Mouse (Mus musculus) heart, postnatal 10 days (tissue): ENCODE measurements at regions not wholly inside any gene's neighbourhood (a gene's known extent, or its start where the extent isn't known, plus 50 kb on each side); places are given as distances from the start of the nearest gene placed in this dataset.

ENCODE experiments used
- DNase-seq, 2 experiments: peaks; one replicate each; pipeline ENCODE4 v3.0.0; 2021
- intact Hi-C: fragments of 180-260 bp; cut with DNase I; formaldehyde crosslinking; loops from one replicate; pipeline ENCODE4 v1.15.1; 2025

GRCm38 (mm10) chr10:24433737-24434367 lies 161.4 kb upstream of the Ccn2 start:
- peak in 1 of 2 experiments; percentile 13 for DNase-seq
- intact Hi-C loops, result no loop called here

- DNase-seq, result no peak
- intact Hi-C loops, result no loop called here
Measured at GRCm38 (mm10) chr10:24437177-24437576, 158.1 kb upstream of the Ccn2 start.

DNA sequence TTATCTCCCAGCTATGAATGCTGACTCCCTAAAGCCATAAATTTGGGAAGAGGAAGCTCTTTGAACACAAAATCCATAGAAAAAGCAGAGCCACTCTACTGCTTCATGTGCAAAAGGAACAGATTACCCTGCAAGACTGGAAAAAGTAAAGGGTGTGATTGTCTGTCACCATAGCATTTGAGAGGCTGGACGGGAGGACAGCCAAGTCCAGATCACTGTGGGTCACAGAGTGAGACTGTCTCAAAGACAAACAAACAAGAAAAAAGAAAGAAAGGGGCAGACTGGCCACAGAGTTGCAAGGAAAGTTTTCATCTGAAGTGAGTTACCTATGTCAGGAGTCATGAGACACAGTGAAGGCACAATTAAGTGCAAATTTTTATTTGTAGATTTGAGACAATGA lies 150.7 kb upstream of the Ccn2 start:
- DNase-seq, result peak; percentile 37 to 45
- intact Hi-C loops, result no loop called here

DNA sequence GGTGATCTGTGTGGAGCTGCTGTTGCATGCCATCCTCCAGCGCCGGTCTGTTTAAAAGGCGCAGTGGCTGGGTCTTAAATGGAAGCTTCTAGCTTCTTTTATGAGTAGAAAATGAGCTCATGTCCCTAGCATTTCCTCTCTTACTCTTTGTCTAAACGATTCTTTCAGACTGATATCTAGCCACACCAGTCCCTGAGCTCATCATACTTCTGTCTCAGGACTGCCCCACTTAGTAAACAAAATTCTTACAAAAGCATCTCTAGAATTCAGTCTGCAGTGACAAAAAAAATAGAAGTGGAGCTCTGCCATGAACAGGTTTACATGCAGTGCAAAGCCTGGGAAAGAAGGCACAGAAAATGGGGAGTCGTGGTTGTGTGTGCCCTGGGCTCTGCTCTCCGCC lies 150.2 kb upstream of the Ccn2 start:
- DNase-seq, result peak in 1 of 2 experiments; percentile 23
- intact Hi-C loops, result no loop called here

- intact Hi-C loops, result no loop called here
- no peak for DNase-seq
Measured at GRCm38 (mm10) chr10:24446168-24446567, 149.1 kb upstream of the Ccn2 start.

GRCm38 (mm10) chr10:24447135-24447534 lies 148.1 kb upstream of the Ccn2 start:
- intact Hi-C loops, result no loop called here
- peak; percentile 37 to 56 for DNase-seq

DNA sequence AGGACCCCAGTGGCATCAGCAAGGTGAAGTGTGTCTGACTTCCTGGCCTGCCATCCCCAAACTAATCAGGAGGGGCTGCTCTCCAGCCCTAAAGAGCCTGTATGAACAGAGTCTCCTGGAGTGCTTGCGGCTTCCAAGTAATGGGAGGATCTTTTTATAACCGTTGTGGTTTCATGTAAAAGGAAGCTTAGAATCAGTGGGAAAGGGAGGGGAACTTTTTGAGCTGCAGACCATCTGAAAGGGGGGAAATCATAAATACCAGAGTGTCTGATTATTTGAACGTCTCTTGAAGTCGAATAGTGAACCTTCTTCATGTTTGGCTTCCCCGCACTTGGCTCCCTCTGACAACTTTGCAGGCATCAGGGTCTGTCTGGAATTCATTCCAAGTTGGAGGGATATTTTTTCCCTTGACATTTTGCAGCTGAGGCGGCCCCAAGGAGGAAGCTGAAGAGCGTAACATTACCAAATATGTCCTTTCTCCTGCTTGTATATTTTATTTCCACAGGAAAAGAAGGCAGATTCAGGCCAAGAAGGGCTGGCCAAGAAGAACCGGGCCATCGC lies 147.2 kb upstream of the Ccn2 start:
- peak; percentile 67 to 71 for DNase-seq
- intact Hi-C loops, result no loop called here

- intact Hi-C loops, result no loop called here
- DNase-seq, result peak; percentile 14 to 21
Measured at GRCm38 (mm10) chr10:24453507-24453906, 141.7 kb upstream of the Ccn2 start.

- intact Hi-C loops, result no loop called here
- DNase-seq, result peak; percentile 24 to 28
Measured at GRCm38 (mm10) chr10:24458667-24459066, 136.6 kb upstream of the Ccn2 start.

GRCm38 (mm10) chr10:24463873-24464272 lies 131.4 kb upstream of the Ccn2 start:
- DNase-seq, result no peak
- intact Hi-C loops, result no loop called here

DNA sequence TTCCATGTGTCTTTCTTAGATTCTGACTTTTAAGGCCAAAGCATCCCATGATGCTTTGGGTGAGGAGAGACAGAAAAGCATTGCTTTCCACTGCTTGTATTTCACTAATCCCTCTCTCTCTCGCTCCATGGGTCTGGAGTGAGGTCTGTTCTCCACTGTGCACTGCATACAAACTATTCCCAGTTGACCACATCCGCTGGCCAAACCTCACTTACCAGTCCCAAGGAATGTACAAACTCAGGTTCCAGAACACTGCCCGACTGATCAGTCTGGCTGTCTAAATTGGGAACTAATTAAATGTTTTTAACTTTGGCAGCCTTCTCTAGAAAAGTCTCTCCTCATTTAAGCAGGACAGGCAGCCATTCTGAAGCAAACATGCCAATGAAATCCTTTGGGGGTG lies 130.9 kb upstream of the Ccn2 start:
- no peak for DNase-seq
- intact Hi-C loops, result no loop called here

- intact Hi-C loops, result no loop called here
- no peak for DNase-seq
Measured at GRCm38 (mm10) chr10:24469741-24470140, 125.5 kb upstream of the Ccn2 start.

DNA sequence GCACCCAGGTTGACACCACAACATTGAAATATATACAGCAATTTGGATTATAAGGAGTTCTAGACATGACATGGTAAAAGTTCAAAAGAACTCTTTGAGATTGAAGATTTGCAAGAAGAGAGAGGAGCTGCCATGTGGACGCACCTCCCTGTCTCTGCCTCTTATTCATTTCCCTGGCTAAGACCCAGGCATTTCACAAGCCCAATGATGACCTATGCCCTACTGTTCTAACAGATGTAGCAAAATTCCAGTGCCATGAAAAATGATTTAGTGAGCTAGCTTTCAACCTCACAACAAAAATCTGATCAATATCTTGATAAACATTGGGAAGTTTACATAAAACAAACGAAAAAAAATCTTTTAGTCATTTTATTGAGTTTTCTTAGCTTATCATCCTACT lies 123.7 kb upstream of the Ccn2 start:
- intact Hi-C loops, result no loop called here
- no peak for DNase-seq

GRCm38 (mm10) chr10:24476288-24476687 lies 119.0 kb upstream of the Ccn2 start:
- no peak for DNase-seq
- intact Hi-C loops, result no loop called here

DNA sequence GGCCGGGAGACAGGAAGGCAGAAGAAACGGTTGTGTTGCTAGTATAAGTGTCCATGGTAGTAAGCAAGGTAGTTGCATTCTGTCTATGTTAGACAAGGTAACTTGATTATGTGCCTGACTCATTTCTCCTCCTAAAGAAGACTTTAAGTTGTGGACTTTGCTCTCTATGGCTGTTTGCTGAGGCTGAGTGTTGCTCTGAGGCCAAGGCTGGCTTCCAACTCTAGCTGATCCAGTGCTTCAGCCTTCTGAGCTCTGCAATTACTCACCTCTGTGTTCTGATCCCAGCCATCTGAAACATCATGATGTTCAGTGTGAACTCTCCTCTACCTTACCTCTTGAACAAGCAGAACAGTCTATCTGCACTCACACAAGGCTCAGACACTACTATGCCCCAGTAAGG lies 116.7 kb upstream of the Ccn2 start:
- peak in 1 of 2 experiments; percentile 22 for DNase-seq
- intact Hi-C loops, result no loop called here

DNA sequence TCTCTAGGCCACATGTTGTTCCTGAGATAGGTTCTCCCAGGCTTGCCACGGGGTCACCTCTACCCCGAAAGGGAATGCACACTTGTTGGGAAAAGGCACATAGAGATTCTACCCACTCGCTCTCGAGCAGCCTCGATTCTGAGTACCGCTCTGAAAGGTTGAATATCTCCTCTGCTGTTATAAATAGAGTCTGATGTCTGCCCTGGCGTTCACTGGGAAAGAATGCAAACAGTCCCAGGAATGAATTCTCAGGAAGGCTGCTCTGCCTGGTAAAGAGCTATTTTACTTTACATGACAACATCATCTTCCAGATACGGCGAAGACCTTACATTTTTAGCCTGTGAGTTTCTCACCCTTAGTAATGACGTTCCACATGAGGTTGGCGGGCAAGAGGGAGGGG lies 116.1 kb upstream of the Ccn2 start:
- DNase-seq, result peak; percentile 72 to 76
- intact Hi-C loops, result no loop called here

DNA sequence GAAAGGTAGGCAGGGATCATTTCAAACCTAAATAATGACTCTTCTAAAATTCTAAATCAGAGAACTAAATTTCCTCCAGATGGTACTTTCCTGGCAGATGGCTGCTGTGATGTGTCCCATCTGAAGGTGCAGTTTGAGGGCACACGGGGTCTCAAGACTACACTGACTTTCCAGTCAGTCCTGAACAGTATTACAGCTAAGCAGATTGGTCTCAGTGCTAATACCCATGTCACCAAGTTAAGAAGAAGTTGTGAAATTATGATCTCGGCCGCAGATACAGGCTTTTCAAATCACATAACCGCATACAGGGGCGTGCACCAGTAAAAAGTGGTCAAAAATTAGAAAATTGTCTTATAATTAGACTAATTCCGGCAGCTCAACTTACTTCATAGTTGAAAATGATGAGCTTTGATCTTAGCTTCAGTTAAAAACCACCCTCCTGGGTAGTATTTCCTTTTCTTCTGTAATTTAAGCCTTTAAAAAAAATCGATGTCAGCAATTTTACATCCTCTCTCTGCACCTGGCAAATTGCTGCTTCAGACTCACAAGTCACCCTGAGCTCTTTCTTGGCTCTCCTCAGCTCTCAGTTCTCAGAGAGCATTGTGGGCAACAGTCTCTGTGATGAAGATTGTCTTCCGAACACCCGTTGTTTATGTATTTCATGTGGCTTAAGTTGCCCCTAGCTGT lies 113.2 kb upstream of the Ccn2 start:
- intact Hi-C loops, result no loop called here
- no peak for DNase-seq

DNA sequence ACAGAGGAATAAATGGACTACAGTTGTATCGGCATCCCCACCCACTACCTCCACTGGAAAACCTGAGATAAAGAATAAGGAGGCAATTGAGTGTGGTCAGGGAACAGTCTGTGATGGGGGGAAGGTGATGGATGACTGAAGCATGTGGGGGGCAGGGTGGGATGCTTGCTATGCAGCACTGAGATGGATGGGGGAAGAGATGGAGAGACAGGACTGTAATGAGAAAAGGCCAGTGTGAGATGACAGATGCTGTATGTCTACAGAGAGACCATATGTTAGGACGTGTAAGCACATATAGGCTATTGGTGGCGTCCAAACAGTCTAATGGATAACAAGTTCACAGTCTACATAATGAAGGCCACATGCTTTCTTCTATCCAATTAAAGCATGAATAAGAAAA lies 112.2 kb upstream of the Ccn2 start:
- DNase-seq, result no peak

DNA sequence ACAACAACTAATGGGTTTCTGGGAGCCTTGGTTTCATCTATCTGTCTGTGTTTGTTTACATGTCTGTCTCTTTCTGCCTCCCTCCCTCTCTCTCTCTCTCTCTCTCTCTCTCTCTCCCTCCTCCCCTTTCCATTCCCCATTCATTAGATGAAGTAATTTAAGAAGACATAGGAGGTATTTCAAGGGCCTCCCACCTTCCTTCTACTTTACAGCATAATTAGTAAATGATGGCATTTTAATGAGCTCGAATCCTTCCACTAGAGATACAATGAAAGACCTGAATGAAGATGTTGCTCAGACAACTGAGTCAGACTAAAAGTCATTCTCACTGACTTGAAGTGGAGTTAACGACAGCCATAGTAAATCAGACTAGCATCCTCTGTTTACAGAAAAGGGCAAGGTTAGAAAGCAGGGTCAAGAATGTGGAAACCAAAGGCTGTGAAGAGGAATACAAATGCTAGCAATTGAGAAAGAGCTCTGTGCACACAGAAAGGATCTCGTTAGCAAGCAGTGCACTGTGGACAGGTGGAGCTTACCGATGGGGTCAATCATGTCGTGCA lies 111.1 kb upstream of the Ccn2 start:
- DNase-seq, result no peak
- intact Hi-C loops, result no loop called here

More for the DNA sequence above, 112.2 kb upstream of the Ccn2 start:
- intact Hi-C loops, result no loop called here

- intact Hi-C loops, result no loop called here
- DNase-seq, result no peak
Measured at GRCm38 (mm10) chr10:24485461-24485860, 109.8 kb upstream of the Ccn2 start.

DNA sequence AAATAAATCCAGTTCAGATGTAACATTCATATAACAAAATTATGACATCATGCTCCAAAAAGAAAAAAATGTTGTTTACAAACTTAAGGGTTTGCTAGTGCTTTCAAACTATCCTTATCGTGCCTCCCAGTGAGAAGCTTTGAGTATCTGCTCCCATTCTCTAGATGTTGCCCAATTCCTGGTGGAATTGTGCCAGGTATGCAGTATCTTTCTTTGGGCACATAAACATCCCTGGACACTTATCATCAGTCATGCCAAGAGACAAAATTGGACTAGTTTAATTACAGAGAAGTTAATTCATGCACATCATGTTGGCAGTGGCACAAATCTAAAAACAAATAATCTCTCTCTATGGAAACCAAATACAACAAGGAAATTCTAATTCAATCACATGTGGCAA lies 109.0 kb upstream of the Ccn2 start:
- intact Hi-C loops, result no loop called here
- peak in 1 of 2 experiments; percentile 33 for DNase-seq

DNA sequence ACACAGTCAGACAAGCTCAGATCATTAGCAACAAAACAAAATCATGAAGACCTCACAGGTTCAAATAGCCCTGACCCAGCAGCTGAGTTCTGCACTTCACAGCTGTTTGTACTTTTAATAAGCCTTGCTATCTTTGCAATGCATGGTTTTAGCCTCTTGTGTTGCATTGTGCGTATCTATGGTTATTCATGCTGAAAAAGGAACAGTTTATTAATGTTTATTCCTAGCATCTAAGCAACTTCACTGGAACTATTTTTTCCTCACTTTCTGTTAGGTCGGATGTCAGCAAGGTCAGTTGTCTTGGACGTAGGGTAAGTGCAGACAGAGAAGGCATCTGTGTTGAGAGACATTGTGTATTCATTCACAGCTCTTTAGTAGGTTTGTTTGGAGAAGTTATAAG lies 107.3 kb upstream of the Ccn2 start:
- no peak for DNase-seq
- intact Hi-C loops, result no loop called here
